ENCODE assay signal across 8 mouse cellular contexts in genomic region chrX:8314905-8315304, GRCm38 (mm10). TPM values are rescaled to one million over a fixed set of nuclear protein-coding genes. Genes with fewer than 3 reads are reported as not detected.
A peak's percentile ranks its signal among the peaks of the same experiment; 100 is the strongest.
DNase-seq lines count a peak whose midpoint lies in the region; ATAC-seq and TF ChIP-seq lines count a peak whose summit lies in the region.
"Not testable (repeated sequence)": the region's sequence is repeated elsewhere in the genome, so short reads cannot be mapped to it uniquely, and the experiment has no call there.
"Had no signal": no experiment of that assay in that cellular context is flagged by ENCODE, and none has a peak within 500 bp of the region (broad histone marks: within the 10 kb centered on the region; RNA-seq: fewer than 3 reads in every experiment).

No protein-coding gene starts in this region.

- POLR2A ChIA-PET in Patski (lab: Charles Lee), result not testable (repeated sequence)

- CTCF ChIA-PET in Patski (lab: Charles Lee), result interaction anchor here (0.6 kb wide), 1 partner anchor 549 kb away, joined by 3 read pairs; no protein-coding TSS in a partner anchor

- in situ Hi-C loops in Patski (cut with MboI; ENCODE audit: low pct_unique_long_range_greater_than_20kb), result loop anchor here (5.0 kb wide), 1 partner anchor 522 kb away; no protein-coding TSS in a partner anchor

- TF ChIP-seq CTCF in Patski (IDR thresholded peaks at IDR 0.05), result peak; percentile 49

- not testable (repeated sequence) for H3K27ac ChIP-seq in limb, embryonic 10.5 days

- H3K36me3 ChIP-seq in limb, embryonic 10.5 days; splenic B cell, adult 2 months (ENCODE audit: control insufficient read depth, insufficient read depth, low read length, poor library complexity, severe bottlenecking): not testable (repeated sequence)

- not testable (repeated sequence) for H3K4me3 ChIP-seq in limb, embryonic 10.5 days

- H3K27me3 ChIP-seq in Patski; limb, embryonic 10.5 days (ENCODE audit: low read depth, poor library complexity, severe bottlenecking); splenic B cell, adult 2 months (ENCODE audit: control insufficient read depth, insufficient read depth, low read length, poor library complexity, severe bottlenecking): not testable (repeated sequence)

- not testable (repeated sequence) for H3K4me1 ChIP-seq in limb, embryonic 10.5 days

- WGBS in limb, embryonic 10.5 days, result 7% methylated on average over 7 of the region's 7 CpGs

- H3K9me3 ChIP-seq in limb, embryonic 10.5 days (replicated peaks), result not testable (repeated sequence)

- DNase-seq in Patski (ENCODE audit: low read depth, low spot score), result peak; percentile 10
- DNase-seq in cerebellum, adult 8-10 months, result peak; percentile 3
- peak; percentile 0 to 2 for DNase-seq in frontal cortex, postnatal 36 days (ENCODE audit: low spot score in 2 of 2)
- peak; percentile 29 to 65 for DNase-seq in kidney, adult 8-10 months
- DNase-seq in limb, embryonic 10.5 days (ENCODE audit: low spot score), result peak; percentile 49
- peak; percentile 46 to 64 for DNase-seq in natural killer cell, adult 2 months (ENCODE audit: low spot score in 2 of 2)
- DNase-seq in splenic B cell, adult 2 months (ENCODE audit: low read depth, low spot score), result peak; percentile 50

- ATAC-seq in Patski, result not testable (repeated sequence)

RNA-seq across cellular contexts. Expression of gene Ssxb10, which starts 12.3 kb away (rescaled TPM):
- polyA plus RNA-seq in Patski (2021), result not detected
- not detected in 2 replicates for polyA plus RNA-seq in limb, embryonic 10.5 days (2016; fragmentation: Nextera tagmentation; extraction: Ambion mirVana)
- polyA plus RNA-seq: heart, embryonic 14.5 days had no signal

RNA-seq across cellular contexts. Expression of gene Slc38a5, which starts 44.0 kb away (rescaled TPM):
- not detected for polyA plus RNA-seq in Patski (2021)
- 3.5 and 4.3 TPM in 2 replicates for polyA plus RNA-seq in limb, embryonic 10.5 days (2016; fragmentation: Nextera tagmentation; extraction: Ambion mirVana)

RNA-seq across cellular contexts. Expression of gene Ssxb9, which starts 51.9 kb away (rescaled TPM):
- polyA plus RNA-seq in Patski (2021), result not detected
- polyA plus RNA-seq in limb, embryonic 10.5 days (2016; fragmentation: Nextera tagmentation; extraction: Ambion mirVana), result not detected in 2 replicates
- polyA plus RNA-seq: heart, embryonic 14.5 days had no signal

Comparison
In these comparisons a context has a peak if more than half of its experiments do, and no peak if none do; other contexts are left out.
1. DNase-seq: peak in every context shown above with its lines; median percentile 55 in natural killer cell, adult 2 months; 50 in splenic B cell, adult 2 months; 49 in limb, embryonic 10.5 days; 47 in kidney, adult 8-10 months; 10 in Patski; 3 in cerebellum, adult 8-10 months; 1 in frontal cortex, postnatal 36 days.